Mouse (Mus musculus) urinary bladder, postnatal 36 days (tissue): ENCODE measurements around the gene Slc16a9.
"Not testable (repeated sequence)": the region's sequence is repeated elsewhere in the genome, so short reads cannot be mapped to it uniquely, and the experiment has no call there.

Experiments used
- DNase-seq, 2 experiments: peaks; one replicate each; pipeline ENCODE4 v3.0.0; 2022; ENCODE audit warnings: low spot score in 2 of 2, mixed read lengths in 1 of 2

The Slc16a9 gene

DNA sequence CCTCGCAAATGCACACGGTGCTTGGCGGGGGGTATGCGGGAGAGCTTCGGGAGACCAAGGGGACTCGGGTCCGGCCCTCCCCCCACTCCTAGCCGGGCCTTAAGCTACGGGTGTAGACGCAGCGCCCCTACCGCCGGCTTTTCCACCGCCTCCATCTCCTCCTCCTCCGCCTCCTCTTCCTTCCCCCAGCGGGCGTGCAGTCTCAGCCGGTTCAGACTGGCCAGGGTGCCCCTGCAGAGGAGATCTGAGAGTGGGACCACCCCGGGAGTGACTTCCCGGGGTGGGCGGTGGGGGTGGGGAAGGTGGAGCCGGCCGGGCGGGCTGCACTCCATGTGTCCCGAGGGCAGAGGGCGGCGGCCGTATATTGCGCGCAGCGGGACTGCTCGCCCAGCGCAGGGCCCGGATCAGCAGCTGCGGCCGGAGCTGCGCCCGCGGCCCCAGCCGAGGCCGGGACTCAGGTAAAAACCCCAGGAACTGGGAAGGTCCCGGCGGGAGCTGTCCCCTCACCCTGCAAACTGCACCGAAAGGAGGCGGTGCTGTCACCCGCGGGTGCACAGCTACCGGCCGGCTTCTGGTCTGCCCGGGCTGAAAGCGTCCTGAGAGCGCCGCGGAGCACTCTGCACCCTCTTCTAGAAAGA, at the start of gene Slc16a9:
Slc16a9 (plus strand) TSS at position 180 of the 638 bp plus-strand sequence.
- DNase-seq: peak in 1 of 2 experiments; percentile 64

DNA sequence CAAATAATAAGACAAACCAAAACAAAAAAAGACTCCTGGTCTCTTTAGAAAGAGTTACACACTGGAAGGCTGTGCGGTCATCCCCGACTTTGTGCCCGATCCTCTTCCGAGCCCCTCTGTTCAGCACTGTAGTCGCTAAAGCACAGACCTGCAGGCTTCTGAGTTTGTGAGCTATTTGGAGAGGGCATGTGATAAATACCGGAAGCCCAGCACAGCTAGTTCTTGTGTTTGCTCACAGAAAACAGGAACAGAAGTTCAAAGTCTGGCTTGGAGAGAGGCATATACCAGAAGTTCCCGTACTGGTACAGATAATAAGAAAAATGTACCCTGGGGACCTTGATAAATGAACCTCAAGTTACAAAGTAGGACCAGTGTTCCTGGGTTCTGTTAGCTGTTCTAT, 49.6 kb upstream of the Slc16a9 start:
- no peak for DNase-seq

DNA sequence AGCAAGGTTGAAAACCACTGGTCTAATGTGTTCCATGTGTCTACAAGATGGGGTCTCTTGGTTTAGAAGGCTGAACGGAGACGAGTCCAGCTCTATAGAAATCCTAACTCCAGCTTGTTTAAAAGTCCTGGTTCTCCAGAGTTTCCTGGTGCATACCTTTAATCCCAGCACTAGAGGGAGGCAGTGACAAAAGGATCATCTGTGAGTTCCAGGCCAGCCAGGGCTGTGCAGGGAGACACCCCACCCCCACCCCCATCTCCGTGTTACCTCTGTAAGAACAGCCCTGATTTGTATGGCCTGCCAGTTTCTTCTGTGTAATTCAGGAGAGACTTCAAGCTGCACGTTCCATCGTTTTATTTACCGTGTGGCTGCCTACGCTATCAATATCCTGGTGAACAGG, 49.1 kb upstream of the Slc16a9 start:
- DNase-seq: no peak

DNA sequence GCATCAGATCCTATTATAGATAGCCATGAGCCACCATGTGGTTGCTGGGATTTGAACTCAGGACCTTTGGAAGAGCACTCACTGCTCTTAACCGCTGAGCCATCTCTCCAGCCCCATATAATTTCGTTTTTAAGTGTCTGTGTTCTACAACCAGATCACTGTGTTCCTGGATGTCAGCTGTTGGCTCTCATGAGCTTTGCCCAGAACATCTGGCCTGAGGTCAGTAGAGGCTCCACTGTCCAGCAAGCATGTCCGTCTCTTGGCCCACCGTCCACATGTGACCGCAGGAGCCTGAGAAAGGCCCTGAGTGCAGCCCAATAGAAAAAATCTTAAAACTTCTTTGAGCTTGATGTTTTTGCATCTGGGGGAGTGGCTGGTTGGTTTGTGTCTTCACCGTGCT, 48.2 kb upstream of the Slc16a9 start:
- no peak for DNase-seq

DNA sequence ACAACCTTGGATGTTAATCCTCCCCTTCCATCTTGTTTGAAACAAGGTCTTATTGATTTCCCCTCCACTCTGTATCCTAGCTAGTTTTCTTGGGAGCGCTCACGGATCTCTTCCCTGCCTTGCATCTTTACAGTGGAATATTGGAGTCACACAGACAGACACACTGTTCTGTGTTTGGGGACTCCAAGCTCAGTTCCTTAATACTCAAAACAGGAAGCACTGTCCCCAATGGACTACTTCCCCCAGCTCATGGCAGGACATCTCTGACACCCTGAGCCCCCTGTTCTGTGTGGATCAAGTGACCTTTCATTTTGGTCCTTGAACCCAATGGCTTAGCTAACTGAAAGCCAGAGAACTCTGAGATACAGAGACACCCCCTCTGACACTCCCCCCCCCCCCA, 47.3 kb upstream of the Slc16a9 start:
- DNase-seq: no peak

DNA sequence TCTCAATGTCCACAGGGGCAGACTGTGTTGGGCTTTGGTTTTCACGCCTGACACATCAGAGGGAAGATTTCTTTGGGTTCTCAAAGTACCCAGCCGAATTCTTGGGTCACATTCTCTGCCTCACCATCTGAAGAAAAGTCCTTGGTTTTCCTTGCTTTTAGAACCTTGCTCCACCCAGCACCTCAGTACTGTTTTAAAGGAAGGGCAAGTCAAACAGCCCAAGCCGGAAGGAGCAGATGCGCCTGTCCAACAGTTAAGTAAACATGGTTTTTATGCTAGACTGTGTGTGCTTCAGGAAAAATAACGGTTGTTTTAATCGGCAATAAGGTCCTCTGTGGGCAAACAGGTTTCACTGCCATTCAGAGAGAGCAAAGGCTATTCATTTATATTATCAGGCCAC, 46.9 kb upstream of the Slc16a9 start:
- no peak for DNase-seq

DNA sequence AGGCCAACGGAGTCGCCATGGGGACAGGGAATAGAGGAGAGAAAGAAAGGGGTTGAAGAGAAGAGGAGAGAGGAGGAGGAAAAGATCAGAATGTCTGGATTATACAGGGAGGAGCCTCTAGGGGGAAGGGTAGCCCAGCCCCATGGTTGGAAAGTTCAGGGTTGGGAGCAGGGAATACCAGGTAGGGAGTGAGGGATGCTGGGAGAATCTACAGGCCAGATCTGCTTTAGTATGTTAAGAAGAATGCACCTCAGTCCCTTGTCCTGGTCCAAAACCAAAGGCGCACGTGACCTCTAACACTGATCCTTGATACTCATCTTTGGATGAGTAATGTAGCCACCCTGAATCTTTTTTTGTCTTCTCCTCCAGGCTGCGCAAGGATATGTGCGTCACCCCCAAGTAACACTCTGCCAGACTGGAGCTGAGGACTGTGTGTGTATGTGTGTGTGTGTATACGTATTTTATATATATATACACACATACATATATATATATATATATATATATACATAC, 45.9 kb upstream of the Slc16a9 start:
- no peak for DNase-seq

DNA sequence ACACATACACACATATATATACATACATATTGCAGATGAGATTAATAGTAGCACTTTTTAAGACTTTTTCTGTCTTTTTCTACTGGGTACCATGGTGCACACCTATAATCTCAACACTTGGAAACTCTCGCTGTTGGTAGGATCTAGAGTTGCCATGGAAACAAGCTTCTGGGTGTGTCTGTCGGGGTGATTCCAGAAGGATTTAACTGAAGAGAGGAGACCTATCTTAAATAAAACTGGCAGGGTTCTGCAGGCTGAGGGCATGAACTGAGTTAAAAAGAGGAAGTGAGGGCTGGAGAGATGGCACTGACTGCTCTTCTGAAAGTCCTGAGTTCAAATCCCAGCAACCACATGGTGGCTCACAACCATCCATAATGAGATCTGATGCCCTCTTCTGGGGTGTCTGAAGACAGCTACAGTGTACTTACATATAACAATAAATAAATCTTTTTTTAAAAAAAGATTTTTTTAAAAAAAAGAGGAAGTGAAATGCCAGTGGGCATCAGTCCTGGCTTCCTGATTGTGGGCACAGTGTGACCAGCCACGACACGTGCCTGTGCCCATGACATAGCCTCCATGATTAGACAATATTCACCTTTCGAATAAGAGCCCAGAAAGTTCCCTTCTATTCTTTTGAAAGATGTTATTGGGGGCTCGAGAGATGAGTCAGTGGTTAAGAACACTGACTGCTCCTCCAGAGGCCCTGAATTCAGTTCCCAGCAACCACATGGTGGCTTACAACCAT, 45.3 kb upstream of the Slc16a9 start:
- DNase-seq: no peak

DNA sequence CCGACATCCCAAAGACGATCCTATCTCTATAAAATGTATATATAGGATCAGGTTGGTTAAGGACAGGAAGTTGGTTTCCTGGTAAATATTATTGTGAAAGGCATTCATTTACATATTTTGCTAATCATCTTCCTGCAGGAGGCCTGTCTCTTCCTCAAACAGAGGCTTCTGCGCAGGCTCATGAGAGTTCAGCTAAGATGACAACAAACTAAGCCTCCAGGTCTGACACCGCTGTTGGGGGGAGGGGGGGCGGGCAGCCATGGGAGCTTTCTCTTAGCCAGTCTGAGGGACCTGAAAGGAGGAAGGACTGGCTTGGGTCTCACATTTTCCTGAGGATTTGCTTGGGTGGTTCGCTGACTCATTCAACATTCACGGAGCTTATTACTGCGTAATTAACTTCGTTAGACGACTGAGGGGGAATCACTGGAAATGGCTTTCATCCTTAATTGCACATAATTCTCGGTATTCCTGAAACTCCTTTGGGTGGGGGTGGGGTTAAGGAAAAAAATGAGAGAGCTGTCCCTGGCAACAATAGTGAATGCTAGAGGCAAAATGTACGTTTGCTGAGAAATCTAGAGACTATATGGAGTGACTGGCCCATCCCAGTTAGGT, 43.9 kb upstream of the Slc16a9 start:
- no peak for DNase-seq

DNA sequence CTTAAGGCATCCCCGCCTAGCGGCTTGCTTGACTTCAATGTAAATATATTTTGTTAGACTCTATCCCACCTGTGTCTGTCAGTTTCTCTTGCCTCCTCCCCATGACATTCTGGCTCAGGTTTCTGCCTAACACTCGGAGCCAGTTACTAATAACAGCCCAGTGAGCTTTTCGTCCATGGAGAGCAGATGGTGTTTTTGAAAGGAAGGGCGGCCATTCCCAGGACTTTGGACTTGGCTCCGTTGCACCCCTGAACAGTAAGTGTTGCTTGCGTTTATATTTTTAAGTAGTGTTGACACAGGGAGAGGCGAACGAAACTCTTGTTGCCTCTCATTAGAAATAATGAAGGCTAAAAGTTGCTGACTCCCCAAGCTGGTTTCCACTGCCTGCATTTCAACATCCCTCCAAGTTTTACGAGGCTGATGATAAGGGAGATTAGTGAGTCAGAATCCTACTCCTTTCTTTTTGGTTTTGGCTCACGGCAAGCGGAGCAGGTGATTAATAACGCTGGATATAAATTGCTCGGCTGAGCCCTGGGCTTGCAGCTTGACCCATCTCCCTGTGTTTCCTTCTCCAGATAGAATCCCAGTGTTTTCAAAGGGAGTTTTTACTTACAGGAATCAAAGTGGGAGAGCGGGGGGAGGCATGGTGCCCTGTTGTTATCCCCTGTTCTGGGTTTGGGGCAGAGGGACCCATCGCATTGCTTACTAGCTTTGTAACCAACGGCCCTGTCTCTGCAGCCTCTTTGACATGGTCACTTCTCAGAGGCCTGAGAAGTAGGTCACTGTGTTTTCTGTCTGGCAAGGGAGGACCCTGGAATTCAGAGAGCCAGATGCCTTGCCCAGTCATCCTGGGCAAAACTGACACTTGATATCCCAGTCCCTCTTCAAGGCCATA, 40.1 kb upstream of the Slc16a9 start, which contains the start of gene Mrln:
Mrln (plus strand) TSS at position 160 of the 895 bp plus-strand sequence.
- DNase-seq: peak; percentile 57 to 61

DNA sequence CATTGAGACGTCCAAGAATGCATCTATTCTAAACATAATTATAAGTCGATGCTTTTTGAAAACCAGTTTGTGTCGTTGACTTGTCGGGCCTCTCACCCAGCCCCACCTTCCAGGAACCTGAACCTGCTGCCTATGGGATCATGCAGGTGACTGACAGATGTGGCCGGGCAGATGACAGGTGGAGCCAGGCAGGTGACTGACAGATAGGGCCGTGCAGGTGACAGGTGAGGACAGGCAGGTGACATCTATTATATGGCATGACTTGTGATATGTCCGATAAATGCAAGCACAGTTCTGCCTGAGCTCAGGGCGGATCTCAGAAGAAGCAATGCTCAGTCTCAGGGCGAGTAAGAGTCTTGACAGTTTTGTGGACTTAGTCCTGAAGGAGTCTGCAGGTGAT, 33.6 kb upstream of the Slc16a9 start:
- no peak for DNase-seq

DNA sequence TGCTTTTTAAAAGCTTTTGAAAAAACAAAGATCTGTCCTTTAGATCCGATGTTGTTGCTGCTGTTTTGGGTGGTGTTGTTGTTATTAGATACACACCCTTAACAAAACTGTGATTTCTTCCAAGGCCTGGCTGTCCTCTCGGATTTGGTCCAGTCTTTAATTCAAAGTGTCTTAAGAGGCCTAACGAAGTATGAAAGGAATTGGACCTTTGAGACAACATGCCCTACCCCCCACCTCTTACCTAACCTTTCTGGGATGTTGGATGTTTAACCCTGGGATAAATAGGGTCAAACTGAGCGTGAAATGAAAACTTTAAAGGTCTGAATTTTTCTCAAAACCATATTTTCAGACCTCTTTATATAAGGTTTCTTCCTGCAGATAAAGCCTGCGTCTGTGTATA, 23.9 kb upstream of the Slc16a9 start:
- DNase-seq: no peak

DNA sequence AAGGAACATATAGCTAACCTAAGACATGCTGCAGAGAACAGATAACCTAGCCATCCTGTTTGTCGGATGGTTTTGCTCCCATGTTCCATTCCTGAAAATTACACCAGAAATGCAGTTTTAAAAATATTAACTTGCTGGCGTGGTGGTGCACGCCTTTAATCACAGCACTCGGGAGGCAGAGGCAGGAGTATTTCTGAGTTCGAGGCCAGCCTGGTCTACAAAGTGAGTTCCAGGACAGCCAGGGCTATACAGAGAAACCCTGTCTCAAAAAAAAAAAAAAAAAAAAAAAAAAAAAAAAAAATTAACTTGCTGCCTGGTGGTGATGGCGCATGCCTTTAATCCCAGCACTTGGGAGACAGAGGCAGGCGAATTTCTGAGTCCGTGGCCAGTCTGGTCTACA, 22.7 kb upstream of the Slc16a9 start:
- DNase-seq: not testable (repeated sequence)

DNA sequence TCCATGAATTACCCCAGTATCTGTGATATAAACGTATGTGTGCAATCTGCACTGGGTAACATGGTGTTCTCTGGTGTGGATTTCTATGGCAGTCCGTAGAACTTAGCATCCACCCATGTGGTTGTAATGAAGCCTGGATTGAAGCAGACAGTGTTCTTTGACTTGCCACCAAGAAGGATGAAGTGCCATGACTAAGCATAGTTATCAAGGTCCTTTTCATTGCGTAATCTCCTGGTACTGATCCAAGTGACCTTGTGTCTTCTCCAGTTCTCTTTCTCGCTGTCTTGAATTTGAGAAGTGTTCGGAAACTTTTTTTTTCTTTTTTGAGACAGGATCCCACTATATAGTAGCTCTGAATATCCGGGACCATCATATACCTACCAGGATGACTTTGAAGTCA, 20.3 kb upstream of the Slc16a9 start:
- no peak for DNase-seq

DNA sequence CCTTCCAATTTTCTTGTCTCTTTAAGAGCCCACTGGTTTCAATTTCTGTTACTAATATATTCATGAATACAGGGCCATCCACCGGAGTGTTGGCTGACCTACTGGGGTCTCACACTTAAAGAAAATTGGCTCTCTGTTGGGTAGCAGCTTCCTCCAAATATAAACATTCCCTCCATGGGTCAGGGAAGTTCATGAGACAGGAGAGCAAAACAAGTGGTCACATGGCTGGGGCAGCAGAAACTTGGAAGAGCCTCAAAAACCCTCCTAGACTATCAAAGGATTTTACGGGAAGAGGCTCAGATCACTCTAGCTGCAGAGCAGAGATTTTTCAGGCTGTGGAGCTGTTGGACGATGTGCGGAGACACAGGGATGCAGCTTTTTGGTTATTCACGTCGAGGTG, 19.1 kb upstream of the Slc16a9 start:
- DNase-seq: no peak

DNA sequence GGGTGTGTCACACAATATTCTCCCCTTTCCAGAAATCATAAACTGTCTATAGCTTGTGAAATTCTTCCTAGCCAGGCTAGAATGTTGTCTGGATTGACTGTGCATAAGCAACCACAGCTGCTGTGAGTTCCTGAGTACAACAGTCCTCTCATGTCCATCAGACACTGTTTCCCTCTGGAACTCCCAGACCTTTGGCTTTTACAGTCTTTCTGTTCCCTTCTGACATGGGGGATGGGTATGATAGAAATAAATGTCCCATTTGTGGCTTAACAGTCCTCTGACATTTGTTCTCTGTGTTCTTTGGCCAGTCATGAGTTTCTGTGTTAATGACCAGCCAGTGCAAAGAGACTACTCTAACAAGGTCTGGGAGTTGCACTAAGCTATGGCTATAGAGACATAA, 18.3 kb upstream of the Slc16a9 start:
- no peak for DNase-seq

DNA sequence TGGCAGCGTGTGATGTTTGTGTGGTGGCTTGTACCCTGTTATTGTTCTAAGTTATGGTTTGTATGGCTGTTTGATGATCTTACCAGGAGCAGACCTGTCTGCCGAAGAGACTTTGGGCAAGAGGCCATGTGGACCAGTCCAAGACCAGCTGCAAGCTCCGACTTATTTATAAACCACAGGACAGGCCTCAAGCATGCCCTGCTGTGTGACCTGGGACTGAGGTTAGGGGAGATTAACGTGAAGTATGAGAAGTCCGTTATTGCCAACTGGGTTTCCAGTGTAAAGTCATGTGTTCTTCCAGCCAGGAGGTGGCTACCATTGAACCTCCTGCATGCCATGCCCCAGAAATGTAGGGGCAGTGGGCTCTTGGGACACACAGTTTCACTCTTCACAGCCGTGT, 14.5 kb upstream of the Slc16a9 start:
- no peak for DNase-seq

DNA sequence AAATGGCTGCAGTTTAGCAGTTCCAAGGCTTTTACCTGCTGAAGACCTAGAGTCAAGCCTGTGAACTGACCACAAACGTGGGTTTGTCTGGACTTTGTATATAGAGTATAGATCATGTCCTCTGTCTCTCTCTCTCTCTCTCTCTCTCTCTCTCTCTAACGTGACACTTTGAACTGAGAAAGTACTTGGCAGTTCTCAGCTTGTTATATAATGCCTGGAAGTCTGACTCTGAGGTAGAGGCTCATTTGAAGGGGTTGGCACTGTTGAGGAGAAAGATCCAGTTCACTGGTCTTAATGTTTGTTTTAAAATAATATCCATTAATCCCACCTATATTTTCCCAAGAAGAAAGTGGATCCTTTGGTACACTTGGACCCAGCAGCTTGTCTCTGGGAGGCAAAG, 7.0 kb upstream of the Slc16a9 start:
- DNase-seq: no peak

DNA sequence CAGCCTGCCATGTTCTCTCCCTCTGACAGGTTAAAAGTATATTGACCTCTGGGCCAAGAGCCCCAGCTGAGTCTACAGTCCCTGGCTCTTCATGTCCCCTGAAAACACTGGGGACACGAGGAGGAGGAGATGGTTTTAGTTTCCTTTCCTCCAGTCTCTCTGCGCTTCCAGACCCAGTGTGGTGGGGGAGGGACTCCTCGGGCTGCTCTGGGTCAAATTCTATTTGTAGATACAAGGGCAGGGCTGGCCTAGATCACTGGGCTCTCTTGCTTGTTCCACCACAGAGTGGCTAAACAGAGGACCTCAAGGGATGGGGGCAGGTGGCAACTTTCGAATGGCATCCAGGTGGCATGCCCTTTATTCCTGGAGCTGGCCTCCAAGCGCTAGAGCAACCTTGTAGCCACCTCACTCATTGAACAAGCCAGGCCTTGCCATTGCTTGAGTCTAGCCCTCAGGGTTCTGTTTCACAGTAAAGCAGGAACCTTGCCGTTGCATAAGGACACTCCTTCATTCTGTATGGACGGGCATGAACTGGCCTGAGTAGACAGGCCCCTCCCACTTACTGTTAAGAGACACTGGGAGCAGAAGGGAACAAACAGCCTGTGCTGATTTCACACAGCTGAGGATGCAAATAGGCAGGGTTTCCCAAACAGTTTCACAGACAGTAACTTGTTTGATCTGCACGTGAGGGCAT, 2.0 kb upstream of the Slc16a9 start:
- DNase-seq: peak; percentile 20 to 24

DNA sequence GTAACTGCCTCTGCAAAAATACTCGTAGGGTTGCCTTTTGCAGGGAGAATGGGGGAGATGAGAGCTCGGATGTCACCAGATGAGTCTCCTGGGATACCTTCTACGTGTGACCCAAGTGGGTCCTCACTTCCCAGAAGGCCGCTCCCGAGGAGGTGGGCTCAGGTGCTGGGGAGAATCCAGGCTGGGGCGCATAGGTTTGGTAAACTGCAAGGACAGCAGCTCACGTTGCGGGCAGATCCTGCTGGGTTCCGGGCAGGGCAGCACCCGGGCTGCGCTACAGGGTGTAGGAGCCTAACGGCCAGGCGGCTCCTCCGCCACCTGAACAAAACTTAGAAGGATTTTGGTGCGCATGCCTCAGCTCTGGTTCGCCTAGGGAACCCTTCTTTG, 652 bp downstream of the Slc16a9 start:
- no peak for DNase-seq

DNA sequence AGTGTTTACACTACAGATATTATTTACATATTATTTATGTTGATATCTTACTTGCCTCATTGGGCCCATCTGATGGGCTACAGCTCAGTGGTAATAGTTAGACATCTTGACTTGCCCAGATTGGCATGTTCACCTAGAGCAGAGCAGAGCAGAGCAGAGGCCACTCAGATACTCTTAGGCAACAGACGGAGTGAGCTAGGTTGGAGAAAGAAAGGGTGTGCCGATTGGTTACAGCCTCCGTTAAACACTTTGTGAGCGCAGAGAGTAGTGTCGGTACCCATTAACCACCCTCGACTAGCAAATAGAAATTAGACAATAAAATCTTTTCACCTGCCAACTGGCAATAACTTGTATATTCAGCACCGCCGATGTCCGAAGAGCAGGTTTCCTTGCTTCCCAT, 1.2 kb downstream of the Slc16a9 start:
- no peak for DNase-seq
